Mouse (Mus musculus) CD4-positive, CD25-positive, alpha-beta regulatory T cell, adult 2 months (primary cell): Measurements from ENCODE around the gene Hspa4.

Source experiments
- DNase-seq: peaks from one replicate; pipeline ENCODE4 v3.0.0-alpha.2; 2012; ENCODE audit warnings: low read depth, low spot score

Gene Hspa4

DNA sequence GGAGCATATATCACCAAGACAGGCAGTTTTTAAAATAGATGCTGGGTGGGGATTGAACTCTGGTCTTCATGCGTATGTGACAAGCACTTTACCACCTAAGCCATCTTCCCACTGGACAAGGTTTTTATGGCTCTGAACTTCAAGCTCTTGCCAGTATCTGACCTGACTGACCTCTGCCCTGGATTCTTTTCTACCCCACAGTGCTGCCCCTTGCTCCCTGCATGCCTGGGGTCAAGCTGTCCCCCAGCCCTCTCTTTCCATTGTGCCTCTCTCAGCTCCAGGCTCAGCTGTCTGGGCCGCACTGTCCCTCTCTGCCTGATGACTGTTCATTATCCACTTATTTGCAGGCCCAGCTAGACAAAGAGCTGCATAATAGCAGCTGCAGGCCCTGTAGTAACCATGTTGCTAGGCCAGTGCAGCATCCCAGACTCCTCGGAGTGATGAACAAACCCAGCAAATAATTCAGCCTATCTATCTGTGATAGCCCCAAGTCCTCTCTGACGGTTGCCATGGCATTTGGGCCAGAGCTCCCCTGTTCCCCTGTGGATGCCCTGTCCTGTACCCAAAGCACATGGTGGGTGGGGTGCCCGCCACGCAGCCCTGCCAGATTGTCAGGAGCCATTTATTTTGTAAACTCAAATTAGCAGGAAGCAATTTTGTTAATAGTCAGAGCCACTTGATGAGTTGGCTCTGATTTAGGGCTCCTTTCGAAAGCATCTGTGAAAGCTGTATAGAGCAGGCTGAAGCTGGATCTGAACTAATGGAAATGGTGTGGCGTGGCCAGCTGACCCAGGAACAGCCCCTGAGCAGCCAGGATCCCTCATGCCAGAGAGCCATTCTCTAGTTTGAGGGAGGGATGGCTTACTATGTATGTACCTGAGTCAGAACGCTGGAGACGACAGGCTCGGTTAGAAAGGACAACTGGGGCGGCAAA lies 47.8 kb downstream of the Hspa4 start:
- no peak for DNase-seq

- no peak for DNase-seq
Measured at GRCm38 (mm10) chr11:53250796-53251195, 49.5 kb downstream of the Hspa4 start.

- DNase-seq = no peak
Measured at GRCm38 (mm10) chr11:53249686-53250085, 50.6 kb downstream of the Hspa4 start.

- DNase-seq = no peak
Measured at GRCm38 (mm10) chr11:53245561-53245960, 54.7 kb downstream of the Hspa4 start.

GRCm38 (mm10) chr11:53243199-53243598 lies 57.1 kb downstream of the Hspa4 start:
- peak; percentile 35 for DNase-seq

- no peak for DNase-seq
Measured at GRCm38 (mm10) chr11:53233590-53233989, 66.7 kb downstream of the Hspa4 start.

DNA sequence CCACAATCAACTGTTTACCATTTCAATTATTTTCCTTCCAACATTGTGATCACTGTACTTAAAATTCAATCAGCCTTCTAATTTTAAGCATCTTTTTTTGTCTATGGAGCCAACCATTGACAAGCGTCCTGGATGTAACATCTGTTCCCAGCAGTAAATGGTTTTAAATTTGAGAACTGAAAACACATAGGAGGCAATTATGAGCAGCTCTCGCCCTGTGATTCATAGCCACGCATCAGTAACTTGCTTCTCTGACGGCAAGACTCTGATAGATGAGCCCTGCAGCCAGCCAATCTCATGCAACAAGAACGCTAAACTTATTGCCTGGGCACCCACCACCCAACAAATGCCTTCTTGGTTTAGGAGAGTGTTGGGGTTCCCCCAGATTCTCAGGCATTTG lies 68.4 kb downstream of the Hspa4 start:
- DNase-seq = no peak

- no peak for DNase-seq
Measured at GRCm38 (mm10) chr11:53229011-53229410, 71.2 kb downstream of the Hspa4 start.

DNA sequence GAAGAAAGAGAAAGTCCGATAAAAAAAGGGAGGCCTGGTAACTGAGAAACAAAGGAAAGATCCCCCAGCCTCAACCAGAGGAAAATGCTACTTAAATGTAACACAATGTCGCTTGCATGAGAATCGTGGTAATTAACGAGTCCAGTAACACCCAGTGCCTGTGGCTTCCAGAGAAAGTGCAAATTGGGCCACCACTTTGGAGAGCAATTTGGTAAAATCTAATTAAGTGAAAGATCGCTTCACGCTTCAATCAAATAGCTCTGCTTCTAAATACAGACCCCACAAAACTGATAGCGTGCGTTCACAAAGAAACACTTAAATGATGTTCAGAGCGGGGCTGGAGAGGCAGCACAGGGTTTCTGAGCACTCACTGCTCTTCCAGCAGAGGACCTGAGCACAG lies 89.4 kb downstream of the Hspa4 start:
- no peak for DNase-seq
